Comparison of ENCODE assay signal across 8 mouse cellular contexts in the genomic region with DNA sequence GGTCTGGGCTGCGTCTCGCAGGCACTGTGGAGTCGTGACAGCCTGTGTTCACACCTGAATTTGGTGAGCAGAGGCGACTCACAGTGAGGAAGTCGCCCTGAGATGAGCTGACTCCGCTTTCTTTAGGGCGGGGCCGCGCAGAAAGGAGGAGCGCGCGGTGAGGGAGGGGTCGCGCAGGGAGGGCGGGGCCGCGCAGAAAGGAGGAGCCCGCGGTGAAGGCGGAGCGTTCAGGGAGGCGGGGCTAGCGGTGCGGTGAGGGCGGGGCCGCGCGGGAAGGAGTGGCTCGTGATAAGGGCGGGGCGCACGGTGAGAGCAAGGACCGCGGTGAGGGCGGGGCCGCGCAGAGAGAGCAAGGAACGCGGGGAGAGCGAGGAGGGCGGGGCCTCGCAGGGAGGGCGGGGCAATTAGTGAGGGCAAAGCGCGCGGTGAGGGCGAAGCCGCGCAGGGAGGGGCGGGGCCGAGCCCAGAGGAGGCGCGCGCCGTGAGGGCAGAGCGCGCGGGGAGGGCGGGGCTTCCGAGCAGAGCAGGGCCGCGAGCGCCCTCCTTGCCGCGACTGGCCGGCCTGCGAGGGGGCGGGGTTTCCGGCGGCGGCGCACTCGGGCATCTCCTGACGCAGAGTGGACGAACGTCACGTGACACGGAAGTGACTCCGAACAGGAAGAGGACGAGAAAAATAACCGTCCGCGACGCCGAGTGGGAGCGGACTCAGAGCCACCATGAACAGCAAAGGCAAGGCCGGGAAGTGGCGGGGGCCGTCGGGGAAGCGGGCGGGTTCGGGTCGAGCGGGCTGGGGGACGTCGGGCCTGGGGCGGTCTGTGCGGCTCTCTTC. TPM values are rescaled to one million over a fixed set of nuclear protein-coding genes. Genes with fewer than 3 reads are reported as not detected.
DNase-seq lines count a peak whose midpoint lies in the region; ATAC-seq and TF ChIP-seq lines count a peak whose summit lies in the region.

Gene Dazap2, plus strand, starts transcription at position 354 of the 829 bp plus-strand sequence.

- H3K4me3 ChIP-seq in bone marrow, adult 2 months (replicated peaks; ENCODE audit: control insufficient read depth, low read depth, low read length): peak within 1 kb of the TSS; percentile 91
- H3K4me3 ChIP-seq in embryonic facial prominence, embryonic 15.5 days (replicated peaks): peak within 1 kb of the TSS; percentile 97
- H3K4me3 ChIP-seq in kidney, embryonic 14.5 days (ENCODE audit: low read length): peak within 1 kb of the TSS; percentile 91
- H3K4me3 ChIP-seq in limb, embryonic 15.5 days: peak within 1 kb of the TSS; percentile 97

- peak within 1 kb of the TSS; percentile 87 for H3K4me2 ChIP-seq in embryonic facial prominence, embryonic 15.5 days (replicated peaks)
- H3K4me2 ChIP-seq in kidney, embryonic 14.5 days (replicated peaks; ENCODE audit: low read depth, low read length): peak within 1 kb of the TSS; percentile 85
- H3K4me2 ChIP-seq in limb, embryonic 15.5 days: peak within 1 kb of the TSS; percentile 86

- peak within 1 kb of the TSS; percentile 96 for H3K27ac ChIP-seq in bone marrow, adult 2 months (ENCODE audit: control insufficient read depth, insufficient read depth, low read depth, low read length, poor library complexity)
- peak within 1 kb of the TSS; percentile 99 for H3K27ac ChIP-seq in embryonic facial prominence, embryonic 15.5 days (replicated peaks)
- H3K27ac ChIP-seq in kidney, embryonic 14.5 days (ENCODE audit: low read depth, low read length): peak within 1 kb of the TSS; percentile 97
- peak within 1 kb of the TSS; percentile 99 for H3K27ac ChIP-seq in limb, embryonic 15.5 days

- H3K4me1 ChIP-seq in bone marrow, adult 2 months (ENCODE audit: control insufficient read depth, insufficient read depth, low read length): peaks cover 5% of the 10 kb centered on the region; the same call in 1 of the 2 replicates
- H3K4me1 ChIP-seq in embryonic facial prominence, embryonic 15.5 days: peaks cover 23% of the 10 kb centered on the region
- peaks cover 14% of the 10 kb centered on the region; the same call in 1 of the 2 replicates for H3K4me1 ChIP-seq in kidney, embryonic 14.5 days (ENCODE audit: control insufficient read depth, insufficient read depth, low read length)
- H3K4me1 ChIP-seq in limb, embryonic 15.5 days: peaks cover 21% of the 10 kb centered on the region

- peak within 1 kb of the TSS; percentile 84 for H3K9ac ChIP-seq in embryonic facial prominence, embryonic 15.5 days
- H3K9ac ChIP-seq in kidney, embryonic 14.5 days (ENCODE audit: low read depth, low read length): peak within 1 kb of the TSS; percentile 86
- H3K9ac ChIP-seq in limb, embryonic 15.5 days: peak within 1 kb of the TSS; percentile 91

- no peaks in the 10 kb centered on the region for H3K27me3 ChIP-seq in embryonic facial prominence, embryonic 15.5 days
- no peaks in the 10 kb centered on the region for H3K27me3 ChIP-seq in kidney, embryonic 14.5 days (ENCODE audit: control insufficient read depth, insufficient read depth, low read length)
- 0 out of 2 replicates have a peak, but pooled peaks cover 1% of the 10 kb centered on the region for H3K27me3 ChIP-seq in limb, embryonic 15.5 days

- peak; percentile 93 for TF ChIP-seq POLR2A in bone marrow, adult 2 months (IDR thresholded peaks at IDR 0.05; ENCODE audit: borderline replicate concordance, control insufficient read depth, low read depth, low read length)

- H3K9me3 ChIP-seq in embryonic facial prominence, embryonic 15.5 days (replicated peaks): no peaks in the 10 kb centered on the region
- H3K9me3 ChIP-seq in kidney, embryonic 14.5 days (ENCODE audit: control insufficient read depth, low read length): no peaks in the 10 kb centered on the region
- H3K9me3 ChIP-seq in limb, embryonic 15.5 days: no peaks in the 10 kb centered on the region

- ATAC-seq in embryonic facial prominence, embryonic 15.5 days (ENCODE audit: insufficient number of reproducible peaks, low FRiP score, low TSS enrichment, low read depth): peak; percentile 91
- ATAC-seq in kidney, embryonic 14.5 days (ENCODE audit: low FRiP score, low TSS enrichment): peak; percentile 85
- ATAC-seq in limb, embryonic 15.5 days (ENCODE audit: insufficient number of reproducible peaks, low FRiP score, low TSS enrichment, low read depth): peak; percentile 86

- peaks cover 25% of the 10 kb centered on the region for H3K36me3 ChIP-seq in embryonic facial prominence, embryonic 15.5 days
- H3K36me3 ChIP-seq in kidney, embryonic 14.5 days (ENCODE audit: control insufficient read depth, insufficient read depth, low read length): peaks cover 31% of the 10 kb centered on the region
- H3K36me3 ChIP-seq in limb, embryonic 15.5 days: peaks cover 25% of the 10 kb centered on the region

- DNase-seq in 416B (ENCODE audit: low read depth): peak; percentile 99
- peak; percentile 96 to 97 for DNase-seq in heart, adult 9 months (ENCODE audit: low spot score in 2 of 2)
- peak; percentile 93 to 97 for DNase-seq in monocyte, adult 2 months (ENCODE audit: low read depth in 1 of 2, low spot score in 2 of 2)
- peak; percentile 98 for DNase-seq in spleen, postnatal 36 days (ENCODE audit: low spot score in 2 of 2)

- under 1% methylated on average over 98 of the region's 99 CpGs for WGBS in bone marrow, adult 2 months
- WGBS in embryonic facial prominence, embryonic 15.5 days: under 1% methylated on average over 85 of the region's 99 CpGs
- WGBS in kidney, embryonic 14.5 days: under 1% methylated on average over 88 of the region's 99 CpGs
- under 1% methylated on average over 88 of the region's 99 CpGs for WGBS in limb, embryonic 15.5 days

- no peak for TF ChIP-seq CTCF in bone marrow, adult 2 months (IDR thresholded peaks at IDR 0.05; ENCODE audit: control insufficient read depth, insufficient read depth, low read length)

RNA-seq across cellular contexts. Expression of gene Dazap2, which starts in this region (rescaled TPM):
- polyA plus RNA-seq in bone marrow, adult 2 months (2011; ENCODE audit: insufficient read depth, insufficient read length, low replicate concordance, missing spikeins): 121 and 138 TPM in 2 replicates
- 179 and 203 TPM in 2 replicates for polyA plus RNA-seq in embryonic facial prominence, embryonic 15.5 days (2015; fragmentation: Nextera tagmentation; extraction: Ambion mirVana)
- 236 and 274 TPM in 2 replicates for polyA plus RNA-seq in kidney, embryonic 14.5 days (2014; fragmentation: Nextera tagmentation; extraction: Ambion mirVana)
- 166 and 185 TPM in 2 replicates for polyA plus RNA-seq in limb, embryonic 15.5 days (2015; fragmentation: Nextera tagmentation; extraction: Ambion mirVana)

Comparison
In these comparisons a context has a peak if more than half of its experiments do, and no peak if none do; other contexts are left out.
1. Peak in every context shown above with its lines: DNase-seq, ATAC-seq, H3K4me3 ChIP-seq and H3K27ac ChIP-seq.